Mouse (Mus musculus) liver, adult 2 months (tissue): ENCODE measurements at regions not wholly inside any gene's neighbourhood (a gene's known extent, or its start where the extent isn't known, plus 50 kb on each side); places are given as distances from the start of the nearest gene placed in this dataset.

Experiments
- CTCF ChIP-seq: fragments of 200-500 bp; IDR thresholded peaks from 2 replicates; pipeline ENCODE4 v1.5.1; 2011; ENCODE audit warnings: low read depth, low read length, control low read depth
- POLR2A ChIP-seq: fragments of 200-500 bp; IDR thresholded peaks from 2 replicates; pipeline ENCODE4 v1.6.1; 2011; ENCODE audit warnings: low read length, control low read depth; ENCODE audit not compliant: insufficient read depth; ENCODE audit errors: extremely low read depth

GRCm38 (mm10) chr8:25369331-25369730 is 545.2 kb upstream of the Adam5 start:
- TF ChIP-seq POLR2A: no peak
- no peak for TF ChIP-seq CTCF
